Mouse (Mus musculus) liver, postnatal 0 days (tissue): ENCODE measurements around the gene Drg1. TPM values are rescaled to one million over a fixed set of nuclear protein-coding genes. Genes with fewer than 3 reads are reported as not detected.

Experiments
- ATAC-seq: fragments of 200-750 bp; cut with Nextera tagmentation; 2 replicates; pipeline ENCODE4 v1.8.0; 2017; ENCODE audit warnings: mild to moderate bottlenecking, moderate library complexity
- DNase-seq: peaks from one replicate; pipeline ENCODE4 v3.0.0-alpha.2; 2016
- H3K27ac ChIP-seq: fragments of 300-500 bp; sonication (generic); 2 replicates; pipeline ENCODE4 v1.5.1; 2014; ENCODE audit warnings: antibody characterized with exemption, moderate library complexity, mild to moderate bottlenecking, low read depth
- H3K27me3 ChIP-seq: fragments of 300-500 bp; sonication (generic); 2 replicates; pipeline ENCODE4 v1.6.1; 2014; ENCODE audit warnings: low read length, control low read depth, mixed read lengths; ENCODE audit not compliant: insufficient read depth
- H3K36me3 ChIP-seq: fragments of 300-500 bp; sonication (generic); replicated peaks from 2 replicates; pipeline ENCODE4 v1.6.1; 2014; ENCODE audit warnings: mild to moderate bottlenecking, control low read depth, low read length, moderate library complexity, mixed read lengths; ENCODE audit not compliant: insufficient read depth
- H3K4me1 ChIP-seq: fragments of 300-500 bp; sonication (generic); 2 replicates; pipeline ENCODE4 v1.6.1; 2014; ENCODE audit warnings: antibody characterized with exemption, mild to moderate bottlenecking, control low read depth; ENCODE audit not compliant: insufficient read depth
- H3K4me2 ChIP-seq: fragments of 300-500 bp; sonication (generic); 2 replicates; pipeline ENCODE4 v1.6.1; 2014; ENCODE audit warnings: low read depth, mild to moderate bottlenecking, low read length, moderate library complexity, mixed read lengths
- H3K4me3 ChIP-seq: fragments of 300-500 bp; sonication (generic); 2 replicates; pipeline ENCODE4 v1.5.1; 2014; ENCODE audit warnings: low read depth, low read length
- H3K9ac ChIP-seq: fragments of 300-500 bp; sonication (generic); replicated peaks from 2 replicates; pipeline ENCODE4 v1.6.1; 2014; ENCODE audit warnings: mild to moderate bottlenecking, moderate library complexity
- H3K9me3 ChIP-seq: fragments of 300-500 bp; sonication (generic); 2 replicates; pipeline ENCODE4 v1.6.1; 2016; ENCODE audit warnings: mild to moderate bottlenecking, control low read depth, low read length, mixed read lengths
- CTCF ChIP-seq: sonication (generic); IDR thresholded peaks from 2 replicates; pipeline ENCODE4 v1.5.1; 2016; ENCODE audit warnings: antibody characterized with exemption, low read depth
- EP300 ChIP-seq: IDR thresholded peaks from 2 replicates; pipeline ENCODE4 v1.6.1; 2016; ENCODE audit warnings: antibody characterized with exemption, low read depth, mild to moderate bottlenecking
- WGBS: fragments of 180-500 bp; shearing (Covaris S2); extraction: QIAGEN DNeasy Blood & Tissue Kit; methylation state at CpG from one replicate; pipeline ENCODE4 v1.1.7; 2014; ENCODE audit not compliant: insufficient replicate concordance; 5-methylcytosine and 5-hydroxymethylcytosine counted together
- polyA plus RNA-seq: library from polyadenylated mRNA; unstranded; fragments of >200 nt; fragmentation: Nextera tagmentation; extraction: Ambion mirVana; gene quantifications from 2 replicates; pipeline ENCODE4 v1.2.1, GENCODE M21; 2015

Drg1 gene
- polyA plus RNA-seq, 1 experiment from 2014 or later = 84.7 TPM

GRCm38 (mm10) chr11:3269241-3269640, 3.0 kb upstream of the Drg1 start:
- no peak for ATAC-seq
- Histone ChIP-seq H3K4me2 (no peak overlapping the region), H3K9ac (no peak overlapping the region), H3K36me3 (0 out of 2 replicates have a peak, but pooled peaks cover 4% of the 10 kb centered on the region), H3K27me3 (no peaks in the 10 kb centered on the region), H3K27ac (no peak overlapping the region), H3K4me1 (peaks cover 9% of the 10 kb centered on the region), H3K9me3 (no peaks in the 10 kb centered on the region), H3K4me3 (no peak overlapping the region)
- 62% methylated on average over 4 of the region's 4 CpGs for WGBS
- no peak for DNase-seq
- TF ChIP-seq CTCF (no peak), EP300 (no peak)

- TF ChIP-seq EP300 (no peak), CTCF (no peak)
- peak overlapping the region; percentile 84; the same call in 1 of the 2 replicates for H3K27ac ChIP-seq
- no peak for ATAC-seq
- H3K9me3 ChIP-seq = no peaks in the 10 kb centered on the region
- H3K9ac ChIP-seq = peak overlapping the region; percentile 97
- H3K36me3 ChIP-seq = peaks cover 17% of the 10 kb centered on the region
- H3K4me3 ChIP-seq = peak overlapping the region; percentile 92
- WGBS = 37% methylated on average over 7 of the region's 7 CpGs
- no peak for DNase-seq
- H3K4me1 ChIP-seq = peaks cover 9% of the 10 kb centered on the region
- H3K27me3 ChIP-seq = no peaks in the 10 kb centered on the region
- peak overlapping the region; percentile 86 for H3K4me2 ChIP-seq
Measured at GRCm38 (mm10) chr11:3267133-3267532, 918 bp upstream of the Drg1 start.

DNA sequence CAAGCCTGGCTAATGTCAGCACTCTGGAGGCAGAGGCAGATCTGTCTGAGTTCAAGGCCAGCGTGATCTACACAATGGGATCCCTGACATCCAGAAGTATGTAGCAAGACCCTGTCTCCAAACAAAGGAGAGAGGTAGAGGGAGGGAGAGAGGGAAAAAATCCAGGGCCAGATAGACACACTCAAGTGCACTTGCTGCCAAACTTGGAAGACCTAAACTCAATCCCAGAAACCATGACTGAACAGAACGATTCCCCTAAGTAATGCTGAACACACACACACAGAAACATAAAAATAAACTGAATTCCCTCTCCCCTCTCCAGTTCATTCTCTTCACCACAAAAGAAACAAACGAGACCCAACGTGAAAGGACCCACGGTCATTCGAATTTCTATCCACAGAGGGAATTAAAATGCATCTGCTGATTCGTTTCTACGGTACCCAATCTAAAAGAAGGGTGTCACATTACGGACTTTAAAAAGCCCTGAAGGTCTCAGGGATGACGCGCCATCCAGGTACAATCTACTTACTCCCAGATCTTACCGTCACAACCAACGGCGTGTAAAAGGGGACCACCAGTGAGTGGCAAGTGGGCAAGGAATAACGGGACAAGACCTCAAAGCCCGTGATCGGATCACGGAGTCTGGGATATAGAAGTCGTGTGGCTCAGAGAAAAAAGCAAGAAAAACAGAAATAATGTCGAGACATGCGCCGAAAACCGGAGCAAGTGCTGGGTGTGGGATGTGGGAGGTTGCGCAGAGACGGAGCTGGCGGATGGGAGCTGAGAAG, 730 bp downstream of the Drg1 start:
- Histone ChIP-seq H3K4me3 (peak overlapping the region; percentile 92), H3K9ac (peak overlapping the region; percentile 97), H3K4me2 (peak overlapping the region; percentile 81), H3K27ac (peak overlapping the region; percentile 82), H3K9me3 (no peaks in the 10 kb centered on the region), H3K36me3 (peaks cover 31% of the 10 kb centered on the region), H3K27me3 (no peaks in the 10 kb centered on the region), H3K4me1 (peaks cover 9% of the 10 kb centered on the region)
- TF ChIP-seq CTCF (no peak), EP300 (no peak)
- peak; percentile 16; the same call in 1 of the 2 replicates for ATAC-seq
- no peak for DNase-seq
- 2% methylated on average over 25 of the region's 26 CpGs for WGBS

- Histone ChIP-seq H3K9ac (no peak overlapping the region), H3K36me3 (peaks cover 73% of the 10 kb centered on the region), H3K27ac (no peak overlapping the region), H3K27me3 (no peaks in the 10 kb centered on the region), H3K4me1 (no peaks in the 10 kb centered on the region), H3K9me3 (no peaks in the 10 kb centered on the region), H3K4me3 (no peak overlapping the region), H3K4me2 (no peak overlapping the region)
- TF ChIP-seq CTCF (no peak), EP300 (no peak)
- no peak for DNase-seq
- no peak for ATAC-seq
- 74% methylated on average over 1 of the region's 1 CpGs for WGBS
Measured at GRCm38 (mm10) chr11:3259537-3259936, 6.7 kb downstream of the Drg1 start.

GRCm38 (mm10) chr11:3247387-3247786, 18.8 kb downstream of the Drg1 start:
- Histone ChIP-seq H3K4me1 (no peaks in the 10 kb centered on the region), H3K27ac (no peak overlapping the region), H3K4me2 (no peak overlapping the region), H3K27me3 (no peaks in the 10 kb centered on the region), H3K36me3 (peaks cover 85% of the 10 kb centered on the region), H3K4me3 (no peak overlapping the region), H3K9me3 (no peaks in the 10 kb centered on the region), H3K9ac (no peak overlapping the region)
- no peak for ATAC-seq
- TF ChIP-seq EP300 = no peak
- no peak for TF ChIP-seq CTCF
- 77% methylated on average over 2 of the region's 2 CpGs for WGBS
- DNase-seq = no peak

DNA sequence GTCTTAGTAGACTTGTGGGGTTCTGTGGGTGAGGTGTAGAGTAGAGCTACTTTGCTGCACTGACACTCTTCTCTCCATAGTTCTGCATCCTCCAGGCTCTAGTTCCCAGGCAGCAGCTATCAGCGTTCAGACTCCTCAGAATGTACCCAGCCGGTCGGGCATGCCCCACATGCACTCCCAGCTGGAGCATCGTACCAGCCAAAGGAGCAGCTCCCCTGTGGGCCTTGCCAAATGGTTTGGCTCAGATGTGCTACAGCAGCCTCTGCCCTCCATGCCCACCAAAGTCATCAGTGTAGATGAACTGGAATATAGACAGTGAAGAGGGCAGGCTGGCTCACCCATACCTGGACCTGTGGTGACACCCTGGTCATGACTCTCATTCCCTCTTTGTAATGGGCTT, 22.4 kb downstream of the Drg1 start:
- no peak overlapping the region for H3K27ac ChIP-seq
- H3K9ac ChIP-seq = no peak overlapping the region
- 86% methylated on average over 4 of the region's 4 CpGs for WGBS
- DNase-seq = no peak
- no peaks in the 10 kb centered on the region for H3K9me3 ChIP-seq
- no peaks in the 10 kb centered on the region for H3K27me3 ChIP-seq
- peaks cover 92% of the 10 kb centered on the region for H3K36me3 ChIP-seq
- H3K4me2 ChIP-seq = no peak overlapping the region
- no peak for TF ChIP-seq CTCF
- no peak overlapping the region for H3K4me3 ChIP-seq
- H3K4me1 ChIP-seq = no peaks in the 10 kb centered on the region
- no peak for ATAC-seq
